Mouse (Mus musculus) large intestine, adult 2 months (tissue): ENCODE data around the gene Cds1. TPM values are rescaled to one million over a fixed set of nuclear protein-coding genes. Genes with fewer than 3 reads are reported as not detected.
A peak's percentile ranks its signal among the peaks of the same experiment; 100 is the strongest.

ENCODE experiments used
- DNase-seq: peaks from one replicate; pipeline ENCODE4 v3.0.0-alpha.2; 2012; ENCODE audit warnings: low read depth, low spot score
- WGBS: fragments of 180-500 bp; shearing (Covaris S2); methylation state at CpG from one replicate; pipeline ENCODE4 v1.1.7; 2018; 5-methylcytosine and 5-hydroxymethylcytosine counted together
- polyA plus RNA-seq: library from polyadenylated mRNA; depleted of rRNA; stranded (reverse); fragments of >200 nt; gene quantifications from 2 replicates; pipeline ENCODE4 v1.2.3, GENCODE M21; 2012; rRNA removed

Cds1 gene
- 146 and 187 TPM in 2 replicates for polyA plus RNA-seq

DNA sequence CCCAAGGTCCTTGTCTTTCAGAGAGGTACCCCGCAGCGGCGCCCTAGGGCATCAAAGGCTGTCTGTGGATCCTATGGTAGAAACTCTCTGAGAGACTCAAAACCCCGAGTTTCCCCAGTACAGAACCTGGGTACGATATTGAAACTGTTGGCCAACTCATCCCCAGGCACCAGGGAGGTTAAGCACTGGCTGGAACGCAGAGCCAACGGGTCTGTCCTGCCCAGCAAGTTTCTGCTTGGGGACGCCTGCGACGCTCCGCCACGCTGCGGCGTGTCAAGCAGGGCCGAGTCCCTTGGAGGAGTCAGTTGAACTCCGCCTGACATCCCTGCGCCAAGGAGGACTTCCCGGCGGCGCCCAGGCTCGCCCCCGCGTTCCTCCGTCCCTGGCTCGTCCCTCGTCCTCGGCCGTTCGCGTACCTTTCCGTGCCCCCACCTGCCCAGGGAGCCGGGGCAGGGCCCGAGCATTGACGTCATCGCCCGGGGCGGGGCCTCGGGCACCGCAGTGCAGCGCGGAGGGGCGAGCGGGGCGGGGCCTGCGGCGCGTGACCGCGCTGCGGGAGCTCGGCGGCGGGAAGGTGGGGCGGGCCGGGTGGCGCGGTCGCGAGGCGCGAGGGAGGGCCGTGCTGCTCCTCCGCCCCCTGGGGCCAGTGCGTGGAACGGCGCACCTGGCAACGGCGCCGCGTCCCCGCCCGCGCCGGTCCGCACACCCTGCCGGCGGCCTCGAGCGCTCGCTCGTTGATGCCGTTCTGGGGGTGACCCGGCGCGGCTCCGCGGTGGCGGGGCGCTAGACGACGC lies at the start of gene Cds1:
Cds1 (plus strand) TSS at position 577 of the 794 bp plus-strand sequence.
- peak; percentile 61 for DNase-seq
- WGBS = under 1% methylated on average over 90 of the region's 91 CpGs

DNA sequence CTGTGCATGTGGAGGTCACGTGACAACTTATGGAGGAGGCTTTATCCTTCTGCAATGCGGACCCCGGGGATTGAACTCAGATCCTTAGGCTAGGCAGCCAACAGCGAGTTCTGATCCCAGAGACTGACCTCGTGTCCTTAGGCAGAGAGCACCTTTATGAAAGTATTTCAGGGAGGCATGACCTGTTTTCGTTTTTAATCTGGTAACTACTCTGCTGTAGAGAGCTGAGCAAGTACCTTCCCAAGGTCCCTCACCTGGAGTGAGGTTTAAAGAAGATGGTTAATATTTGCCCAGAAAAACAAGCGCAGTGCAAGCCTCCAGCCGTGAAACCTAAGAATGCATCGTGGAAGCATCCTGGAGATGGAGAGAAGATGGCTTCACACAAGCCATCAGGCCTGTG lies 40.7 kb upstream of the Cds1 start:
- DNase-seq = no peak

DNA sequence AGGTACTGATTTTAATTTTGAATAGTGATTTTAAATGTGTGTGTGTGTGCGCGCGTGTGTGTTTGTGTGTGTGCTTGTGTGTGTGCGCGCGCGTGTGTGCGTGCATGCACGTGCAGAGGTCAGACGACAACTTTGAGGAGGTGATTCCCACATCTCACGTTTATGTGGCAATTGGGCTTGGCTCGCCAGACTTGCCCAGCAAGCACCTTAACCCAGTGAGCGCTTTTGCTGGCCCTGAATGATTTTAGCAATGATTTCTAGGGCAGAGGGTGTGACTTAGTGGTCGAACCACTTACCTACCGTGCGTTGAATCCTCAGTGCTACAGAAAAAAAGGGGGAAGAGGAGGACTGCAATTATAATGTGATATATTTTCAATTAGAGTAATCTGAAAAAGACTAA lies 40.2 kb upstream of the Cds1 start:
- WGBS = 86% methylated on average over 16 of the region's 16 CpGs

More for the DNA sequence above, 40.7 kb upstream of the Cds1 start:
- 84% methylated on average over 9 of the region's 9 CpGs for WGBS

DNA sequence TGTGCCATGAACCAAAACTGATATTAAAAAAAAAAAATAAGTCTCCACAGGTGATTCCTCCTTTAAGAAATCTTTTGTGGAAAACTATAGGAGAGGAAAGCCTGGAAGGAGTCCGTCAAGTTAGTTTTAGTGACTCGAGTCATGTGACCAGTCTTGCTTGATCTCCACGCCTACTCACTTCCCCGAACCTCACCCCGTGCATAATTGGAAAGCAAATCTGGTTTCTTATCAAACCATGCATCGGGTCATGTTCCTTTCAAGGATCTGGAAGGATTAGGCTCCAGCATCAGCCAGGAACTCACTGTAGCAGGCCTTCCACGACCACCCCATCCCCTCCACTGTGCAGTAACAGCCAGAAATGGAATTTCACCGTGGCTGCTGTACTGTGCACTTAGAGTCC lies 39.2 kb upstream of the Cds1 start:
- WGBS = 44% methylated on average over 8 of the region's 8 CpGs
- no peak for DNase-seq

More for the DNA sequence above, 40.2 kb upstream of the Cds1 start:
- no peak for DNase-seq

DNA sequence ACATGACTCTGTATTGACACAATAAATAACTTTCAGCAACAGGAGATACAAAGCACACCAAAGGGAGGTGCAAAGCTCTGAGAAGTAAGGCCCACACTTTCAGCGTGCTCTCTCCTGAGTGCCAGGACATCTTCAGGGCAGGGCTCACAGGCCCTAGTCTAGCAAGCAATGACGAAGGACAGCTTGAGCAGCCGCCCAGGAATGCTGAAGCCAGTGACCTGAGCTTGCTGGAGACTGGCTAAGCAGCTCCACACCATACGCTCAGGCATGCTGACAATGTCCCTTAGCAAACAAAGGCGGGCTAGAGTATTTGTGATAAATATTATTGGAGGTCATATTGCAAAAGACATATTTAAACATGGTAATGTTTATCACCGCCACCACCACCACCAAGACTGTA lies 38.6 kb upstream of the Cds1 start:
- WGBS = 72% methylated on average over 6 of the region's 6 CpGs
- DNase-seq = no peak

DNA sequence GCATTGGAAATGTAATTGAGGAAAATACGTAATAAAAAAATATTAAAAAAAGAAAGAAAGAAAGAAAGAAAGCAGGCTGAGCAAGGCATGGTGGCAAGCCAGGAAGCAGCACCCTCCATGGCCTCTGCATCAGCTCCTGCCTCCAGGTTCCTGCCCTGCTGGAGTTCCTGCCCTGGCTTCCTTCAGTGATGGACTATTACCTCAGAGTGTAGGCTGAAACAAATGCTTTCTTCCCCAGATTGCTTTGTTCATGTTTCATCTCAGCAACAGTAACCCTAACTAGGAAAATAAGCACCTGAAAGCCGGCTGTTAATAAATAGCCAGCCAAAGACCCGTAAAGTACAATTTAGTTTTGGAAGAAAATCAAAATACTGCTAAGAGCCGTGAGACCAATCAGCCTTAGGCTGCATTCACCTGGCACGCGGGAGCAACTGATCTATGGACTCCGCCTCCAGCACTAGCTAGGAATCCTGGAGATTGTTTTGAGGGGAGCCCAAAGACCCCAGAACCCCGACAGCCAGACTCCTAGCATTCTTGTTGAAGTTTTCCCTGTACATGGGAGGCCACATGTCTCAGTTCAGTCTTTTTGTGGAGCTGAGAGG lies 36.5 kb upstream of the Cds1 start:
- WGBS = 40% methylated on average over 8 of the region's 8 CpGs
- DNase-seq = no peak

DNA sequence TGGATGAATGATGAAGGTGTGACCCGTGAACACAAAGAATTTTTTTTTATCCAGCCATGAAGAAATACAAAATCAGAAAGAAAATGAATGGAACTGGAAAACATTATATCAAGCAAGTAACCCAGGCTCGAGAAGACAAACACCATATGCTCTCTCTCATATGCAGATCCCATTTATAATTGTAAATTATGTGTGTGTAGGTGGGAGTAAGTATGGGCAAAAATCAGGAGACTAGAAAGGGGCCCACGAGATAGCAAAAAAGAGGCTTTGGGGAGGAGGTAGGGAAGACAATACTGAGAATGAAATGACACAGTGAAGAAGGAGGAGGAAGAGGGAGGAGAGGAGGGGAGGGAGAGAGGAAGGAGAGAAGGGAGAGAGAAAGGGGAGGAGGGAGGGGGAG lies 27.6 kb upstream of the Cds1 start:
- DNase-seq = no peak
- 77% methylated on average over 3 of the region's 3 CpGs for WGBS

DNA sequence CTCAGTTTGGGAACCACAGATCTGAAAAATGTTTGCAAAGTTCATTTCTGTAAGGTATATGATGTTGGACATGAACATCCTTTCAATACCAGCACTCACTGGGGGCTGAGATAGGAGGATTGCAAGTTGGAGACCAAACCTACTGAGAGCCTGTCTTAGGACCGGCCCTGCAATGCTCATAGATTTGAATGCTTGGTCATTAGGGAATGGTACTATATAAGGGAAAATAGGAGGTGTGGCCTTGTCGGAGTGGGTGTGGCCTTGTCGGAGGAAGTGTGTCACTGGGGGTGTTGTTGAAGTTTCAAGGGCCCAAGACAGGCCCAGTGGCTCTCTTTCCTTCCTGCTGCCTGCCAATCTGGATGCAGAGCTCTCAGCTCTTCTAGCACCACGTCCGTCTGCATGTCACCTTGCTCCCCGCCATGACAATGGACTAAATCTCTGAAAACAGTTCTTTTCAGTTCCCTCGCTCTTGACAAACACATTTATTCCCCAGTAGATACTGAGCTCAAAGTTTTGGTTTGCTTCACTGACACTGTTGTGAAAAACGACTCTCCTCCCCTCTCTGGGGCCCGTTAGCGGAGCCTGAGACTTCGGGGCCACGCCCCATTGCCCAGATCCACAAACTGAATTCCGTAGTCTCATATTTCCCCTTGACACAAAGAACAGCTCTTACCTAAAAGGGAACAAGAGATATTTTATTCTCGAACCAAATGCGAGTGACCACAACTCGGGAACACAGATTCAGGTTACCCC lies 24.3 kb upstream of the Cds1 start:
- DNase-seq = no peak
- WGBS = 89% methylated on average over 16 of the region's 16 CpGs

DNA sequence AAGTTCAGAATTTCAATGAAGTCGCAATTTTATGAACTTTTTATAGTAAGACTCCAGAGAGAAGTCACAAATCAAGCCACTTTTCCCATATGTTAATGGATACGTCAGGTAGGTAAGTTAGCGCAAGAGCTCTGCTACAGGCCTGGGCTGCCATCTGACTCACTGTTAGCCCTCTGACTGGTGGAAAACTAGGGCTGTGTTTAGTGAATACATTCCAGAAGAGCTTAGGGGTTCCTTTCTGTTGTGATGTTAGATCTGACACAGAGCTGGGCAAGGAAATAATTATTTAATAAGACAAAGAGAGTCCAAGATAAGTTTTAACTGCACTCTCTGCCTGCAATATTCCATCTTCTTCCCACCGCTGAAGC lies 23.7 kb upstream of the Cds1 start:
- no peak for DNase-seq
- WGBS = 96% methylated on average over 4 of the region's 4 CpGs

DNA sequence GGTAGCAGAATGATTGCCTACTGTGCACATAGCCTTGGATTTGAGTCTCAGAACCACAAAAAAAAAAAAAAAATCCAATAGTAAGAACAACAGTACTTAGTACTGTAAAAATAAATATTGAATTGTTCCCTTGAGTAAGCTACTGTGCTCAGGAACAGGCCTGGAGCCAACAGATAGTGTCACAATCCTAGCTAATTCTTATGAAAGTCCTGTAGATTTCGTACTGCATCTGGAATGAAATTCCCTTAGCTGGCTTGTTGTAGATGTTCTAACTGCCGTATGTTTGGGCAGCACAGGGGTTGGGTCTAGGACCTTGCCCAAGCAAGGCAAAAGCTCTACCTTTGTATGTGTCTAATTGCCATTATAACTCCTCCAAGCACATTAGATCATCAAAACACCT lies 22.9 kb upstream of the Cds1 start:
- WGBS = 64% methylated on average over 2 of the region's 2 CpGs
- DNase-seq = no peak

DNA sequence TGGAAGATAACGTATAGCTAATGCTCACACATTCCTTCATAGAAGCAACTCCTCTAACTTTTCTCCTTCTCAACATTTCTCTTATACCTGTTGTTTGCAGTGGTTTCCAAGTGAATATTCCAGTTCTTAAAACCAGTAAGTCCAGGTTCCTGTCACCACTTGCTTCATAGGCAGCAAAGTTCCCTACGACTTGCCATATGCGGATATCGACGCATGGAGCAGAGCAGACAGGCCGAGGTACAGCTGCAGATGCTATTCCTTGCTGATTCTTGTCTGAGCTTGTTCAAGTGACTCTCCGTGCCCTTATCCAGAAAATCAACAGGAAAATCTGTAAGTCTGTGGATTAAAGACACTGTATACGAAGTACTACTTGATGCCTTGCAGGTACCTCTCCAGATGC lies 22.5 kb upstream of the Cds1 start:
- no peak for DNase-seq
- 91% methylated on average over 8 of the region's 8 CpGs for WGBS

DNA sequence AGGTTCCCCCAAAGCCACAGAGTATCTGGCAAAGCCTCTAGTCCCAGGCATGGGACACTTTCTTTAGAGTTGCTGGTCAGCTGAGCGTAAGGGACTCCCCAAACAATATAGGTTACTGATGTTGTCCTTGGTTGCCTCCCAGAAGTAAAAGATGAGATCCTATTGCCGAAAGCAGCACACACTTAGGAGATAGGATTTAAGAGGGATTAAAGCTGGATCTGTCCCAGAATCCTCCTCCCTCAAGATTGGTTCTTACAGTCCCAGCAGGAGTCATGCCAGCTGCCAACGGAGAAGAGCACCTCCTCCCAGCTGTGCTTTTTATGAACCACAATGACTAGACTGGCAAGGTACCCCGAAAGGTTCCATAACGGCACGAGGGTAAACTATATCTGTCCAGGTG lies 20.0 kb upstream of the Cds1 start:
- WGBS = 83% methylated on average over 6 of the region's 6 CpGs
- DNase-seq = no peak

DNA sequence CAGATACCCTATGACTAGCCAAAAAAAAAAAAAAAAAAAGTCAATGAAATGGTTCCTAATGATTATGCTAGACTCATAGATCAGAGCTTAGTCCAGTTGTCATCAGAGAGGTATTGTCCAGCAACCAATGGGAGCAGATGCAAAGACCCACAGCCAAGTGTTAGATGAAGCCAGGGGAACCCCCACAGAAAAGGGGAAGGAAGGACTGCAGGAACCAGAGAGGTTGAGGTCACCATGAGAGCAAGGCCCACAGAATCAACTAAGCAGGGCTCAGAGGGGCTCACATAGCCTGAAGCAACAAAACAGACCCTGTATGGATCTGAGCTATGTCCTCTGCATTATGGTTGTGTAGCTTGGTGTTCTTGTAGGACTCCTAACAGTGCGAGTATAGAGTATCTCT lies 11.2 kb upstream of the Cds1 start:
- DNase-seq = no peak
- WGBS = 83% methylated on average over 1 of the region's 1 CpGs

DNA sequence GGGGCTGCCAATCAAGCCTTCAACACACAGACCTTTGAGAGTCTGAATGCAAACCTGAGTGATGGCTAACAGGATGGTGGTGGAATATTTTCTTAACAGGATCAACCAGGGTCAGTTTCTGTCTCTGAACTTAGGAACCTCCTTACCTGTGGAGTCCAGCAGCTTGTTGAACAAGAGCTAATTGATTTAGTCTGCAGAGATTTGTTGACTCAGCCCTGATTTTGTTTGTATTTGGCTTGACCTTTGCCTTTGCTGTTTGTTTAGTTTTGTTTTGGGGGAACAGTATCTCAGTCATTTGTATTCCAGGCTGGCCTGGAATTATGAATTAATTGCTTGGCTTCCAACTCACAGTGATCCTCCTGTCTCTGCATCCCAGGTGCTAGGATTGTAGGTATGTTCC lies 7.3 kb upstream of the Cds1 start:
- DNase-seq = no peak

DNA sequence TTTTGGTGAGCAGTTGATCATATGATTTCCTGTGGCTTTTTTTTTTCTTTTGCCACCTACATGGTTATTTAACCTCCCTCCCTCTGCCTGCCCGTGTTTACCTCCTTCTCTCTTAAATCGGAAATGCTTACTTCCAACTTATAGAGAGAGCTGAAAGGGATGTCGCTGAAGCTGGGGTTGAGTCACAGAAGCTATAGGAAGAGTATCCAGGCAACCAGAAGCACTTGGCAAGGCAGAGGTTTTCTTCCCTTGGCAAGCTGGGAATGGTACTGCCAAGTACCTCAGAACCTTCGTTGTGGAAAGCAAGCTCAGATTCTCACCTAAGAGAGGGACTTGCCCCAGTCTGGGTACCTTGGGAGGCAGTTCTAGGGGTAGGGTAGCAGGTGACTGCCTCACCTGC lies 3.2 kb upstream of the Cds1 start:
- 69% methylated on average over 4 of the region's 4 CpGs for WGBS
- DNase-seq = no peak

DNA sequence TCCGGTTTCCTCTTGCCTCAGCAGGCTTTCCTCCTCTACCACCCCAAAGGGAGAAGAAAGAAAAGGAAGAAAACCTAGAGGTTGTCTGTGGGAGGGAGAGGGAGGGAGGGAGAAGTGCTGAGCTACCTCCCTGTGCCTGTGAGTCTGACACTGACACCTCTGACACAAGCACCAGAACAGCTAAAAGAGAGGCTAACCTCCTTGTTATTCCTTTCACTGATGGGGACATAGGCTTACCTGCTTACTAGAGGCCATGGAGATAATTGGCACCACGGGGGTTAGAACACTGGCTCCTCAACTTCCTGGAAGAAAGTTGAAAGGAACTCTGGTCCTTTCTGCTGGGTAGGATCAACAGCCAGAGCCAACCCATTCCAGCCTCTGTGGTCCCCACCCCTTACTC lies 1.4 kb upstream of the Cds1 start:
- 49% methylated on average over 2 of the region's 2 CpGs for WGBS
- no peak for DNase-seq

DNA sequence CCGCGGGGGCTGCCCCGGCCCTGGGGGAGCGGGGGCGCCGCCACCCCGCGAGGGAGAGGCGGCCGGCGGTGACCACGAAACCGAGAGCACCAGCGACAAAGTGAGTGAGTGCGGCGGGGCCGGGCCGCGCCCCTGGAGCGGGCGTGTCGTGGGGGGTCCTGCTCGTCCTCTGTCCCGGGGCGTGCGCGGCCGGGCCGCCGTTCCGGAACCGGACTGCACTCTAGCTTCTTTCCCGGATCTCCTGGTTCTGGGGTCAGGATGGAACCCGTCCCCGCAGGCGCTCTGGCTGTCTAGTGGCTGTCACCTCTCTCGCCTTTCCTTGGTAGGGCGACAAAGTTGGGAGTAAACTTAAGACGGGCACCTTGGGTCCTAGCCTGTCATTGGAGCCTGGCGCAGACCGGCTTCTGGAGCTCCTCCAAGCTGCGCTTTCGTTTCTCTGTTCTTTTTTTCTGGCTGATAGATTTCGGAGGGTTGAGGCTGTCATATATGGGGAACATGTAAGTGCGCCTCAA lies 516 bp downstream of the Cds1 start:
- DNase-seq = no peak
- WGBS = under 1% methylated on average over 43 of the region's 45 CpGs

DNA sequence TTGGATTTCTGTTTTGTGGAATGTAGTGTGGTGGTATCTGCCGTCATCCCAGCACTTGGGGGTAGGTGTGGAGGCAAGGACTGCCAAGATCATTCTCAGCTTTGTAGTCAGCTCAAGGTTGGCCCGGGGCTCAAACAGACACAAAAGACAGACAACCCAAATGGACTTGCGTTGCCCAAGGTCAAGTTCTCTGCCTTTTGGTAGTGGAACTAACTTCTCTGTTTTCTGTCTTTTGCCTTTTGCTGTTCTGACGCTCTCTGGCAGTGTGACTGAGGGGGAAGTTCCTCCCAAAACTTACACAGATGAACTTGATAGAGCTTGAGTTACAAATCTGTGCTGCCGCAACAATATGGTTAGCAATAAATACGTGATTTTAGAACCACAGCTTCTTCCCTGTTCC lies 1.3 kb downstream of the Cds1 start:
- no peak for DNase-seq
- 6% methylated on average over 6 of the region's 6 CpGs for WGBS

DNA sequence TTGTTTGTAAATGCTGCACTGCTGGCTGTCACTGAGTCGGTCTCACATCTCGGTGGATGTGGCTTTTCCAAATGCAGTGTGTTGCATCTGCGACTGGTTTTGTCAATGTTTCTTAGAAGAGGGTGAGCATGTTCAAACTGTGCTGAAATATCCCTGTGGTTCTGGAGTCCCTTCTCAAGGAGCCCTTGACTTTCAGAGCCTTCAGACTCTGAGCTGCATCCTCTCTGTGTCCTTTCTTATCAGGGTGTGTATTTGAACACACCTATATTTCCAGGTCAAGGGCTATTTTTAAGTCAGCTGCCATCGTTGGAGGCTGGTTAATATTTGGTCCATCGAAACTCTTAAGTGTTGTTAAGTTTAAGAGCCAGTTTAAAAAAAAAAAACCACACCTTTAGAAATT lies 2.2 kb downstream of the Cds1 start:
- WGBS = 25% methylated on average over 5 of the region's 5 CpGs
- DNase-seq = peak; percentile 48

DNA sequence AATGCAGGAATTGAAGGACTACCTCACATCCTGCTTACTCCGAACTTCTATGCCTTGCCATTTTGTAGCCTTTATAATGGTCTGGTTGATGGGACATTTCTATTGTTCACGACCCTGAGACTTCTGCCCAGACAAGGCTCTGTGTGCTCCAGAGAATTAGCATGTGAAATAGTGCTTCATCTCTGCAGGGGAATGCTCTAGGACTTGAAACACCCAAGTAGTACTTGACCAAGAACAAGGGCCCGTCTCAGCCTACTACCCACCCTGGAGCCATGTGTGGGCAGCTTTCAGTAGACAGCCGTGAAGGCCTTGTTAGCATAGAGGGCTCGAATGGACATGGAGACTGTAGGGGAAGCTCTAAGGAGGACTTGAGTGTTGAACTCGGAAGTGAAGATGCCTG lies 2.6 kb downstream of the Cds1 start:
- no peak for DNase-seq
- 71% methylated on average over 6 of the region's 6 CpGs for WGBS

DNA sequence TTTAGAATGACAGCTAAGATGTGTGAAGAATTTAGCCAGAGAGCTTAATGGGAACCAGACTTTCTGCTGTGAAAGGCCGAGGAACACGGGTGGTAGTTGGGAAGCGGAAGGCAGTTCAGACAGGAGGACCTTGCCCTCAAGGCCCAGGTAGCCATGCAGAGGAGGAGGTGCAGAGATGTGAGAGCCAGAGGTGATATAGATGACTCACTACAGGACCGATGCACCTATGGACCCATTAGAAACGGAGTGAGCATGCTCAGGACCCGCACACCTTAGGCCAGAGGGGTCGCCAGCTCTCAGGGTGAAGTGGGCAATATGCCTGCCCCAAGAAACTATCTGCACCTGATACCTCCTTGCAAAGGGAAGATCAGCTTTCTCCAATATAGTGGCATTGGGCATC lies 3.6 kb downstream of the Cds1 start:
- 63% methylated on average over 7 of the region's 7 CpGs for WGBS

More for the DNA sequence above, 3.6 kb downstream of the Cds1 start:
- no peak for DNase-seq
